8 mouse cellular contexts compared by ENCODE assay signal in genomic region chr11:56159412-56160074, GRCm38 (mm10).
DNase-seq lines count a peak whose midpoint lies in the region; ATAC-seq lines count a peak whose summit lies in the region.

No protein-coding gene starts in this region.

- ATAC-seq in kidney, embryonic 16.5 days (ENCODE audit: low FRiP score, low TSS enrichment): no peak
- no peak for ATAC-seq in activated CD4-positive, CD25-positive, alpha-beta regulatory T cell, adult 4 months

- H3K4me2 ChIP-seq in kidney, embryonic 16.5 days (replicated peaks; ENCODE audit: low read depth, low read length): no peak overlapping the region

- no peak overlapping the region for H3K9ac ChIP-seq in kidney, embryonic 16.5 days (replicated peaks; ENCODE audit: low read length)

- DNase-seq in kidney, adult 18-20 months: peak; percentile 7
- peak; percentile 29 to 58 for DNase-seq in cerebellum, postnatal 25 days
- DNase-seq in heart, adult 9 months (ENCODE audit: low spot score in 2 of 2): peak; percentile 8 to 19
- peak; percentile 34 to 55 for DNase-seq in layer of hippocampus, adult 8-10 months (ENCODE audit: low spot score in 2 of 2)
- DNase-seq in lung, postnatal 25 days (ENCODE audit: low spot score): peak; percentile 42
- DNase-seq in right cerebral cortex, postnatal 36 days (ENCODE audit: low spot score in 2 of 2): peak; percentile 36 to 57

- no peaks in the 10 kb centered on the region for H3K36me3 ChIP-seq in kidney, embryonic 16.5 days (ENCODE audit: insufficient read depth, low read length)

- H3K4me3 ChIP-seq in kidney, embryonic 16.5 days (ENCODE audit: low read length): no peak overlapping the region

- H3K27ac ChIP-seq in kidney, embryonic 16.5 days (ENCODE audit: low read length): no peak overlapping the region

- no peaks in the 10 kb centered on the region for H3K4me1 ChIP-seq in kidney, embryonic 16.5 days (ENCODE audit: insufficient read depth, low read length)

- no peaks in the 10 kb centered on the region for H3K27me3 ChIP-seq in kidney, embryonic 16.5 days (ENCODE audit: insufficient read depth, low read length)

- H3K9me3 ChIP-seq in kidney, embryonic 16.5 days (ENCODE audit: low read length): no peaks in the 10 kb centered on the region

- WGBS in kidney, embryonic 16.5 days: 49% methylated on average over 10 of the region's 10 CpGs
